Mouse (Mus musculus) heart, embryonic 13.5 days (tissue): ENCODE results near the gene Stat5b. TPM values are rescaled to one million over a fixed set of nuclear protein-coding genes. Genes with fewer than 3 reads are reported as not detected.
A peak's percentile ranks its signal among the peaks of the same experiment; 100 is the strongest.

Experiments used
- ATAC-seq: fragments of 200-750 bp; cut with Nextera tagmentation; 2 replicates; pipeline ENCODE4 v1.8.0; 2017; ENCODE audit warnings: moderate TSS enrichment; ENCODE audit not compliant: insufficient number of reproducible peaks, low FRiP score, low TSS enrichment; ENCODE audit errors: extremely low read depth
- H3K27ac ChIP-seq: fragments of 300-500 bp; sonication (generic); replicated peaks from 2 replicates; pipeline ENCODE4 v1.5.1; 2015; ENCODE audit warnings: moderate library complexity, mild to moderate bottlenecking, inconsistent platforms
- H3K27me3 ChIP-seq: fragments of 300-500 bp; sonication (generic); replicated peaks from 2 replicates; pipeline ENCODE4 v1.6.1; 2015; ENCODE audit warnings: mild to moderate bottlenecking, inconsistent platforms
- H3K36me3 ChIP-seq: fragments of 300-500 bp; sonication (generic); 2 replicates; pipeline ENCODE4 v1.6.1; 2015; ENCODE audit warnings: mild to moderate bottlenecking, inconsistent platforms
- H3K4me1 ChIP-seq: fragments of 300-500 bp; sonication (generic); 2 replicates; pipeline ENCODE4 v1.6.1; 2015; ENCODE audit warnings: inconsistent platforms
- H3K4me2 ChIP-seq: fragments of 300-500 bp; sonication (generic); 2 replicates; pipeline ENCODE4 v1.6.1; 2015; ENCODE audit warnings: inconsistent platforms, mild to moderate bottlenecking, moderate library complexity
- H3K4me3 ChIP-seq: fragments of 300-500 bp; sonication (generic); 2 replicates; pipeline ENCODE4 v1.5.1; 2015; ENCODE audit warnings: moderate library complexity, mild to moderate bottlenecking, inconsistent platforms
- H3K9ac ChIP-seq: fragments of 300-500 bp; sonication (generic); 2 replicates; pipeline ENCODE4 v1.6.1; 2015; ENCODE audit warnings: inconsistent platforms, mild to moderate bottlenecking, moderate library complexity
- H3K9me3 ChIP-seq: fragments of 300-500 bp; sonication (generic); 2 replicates; pipeline ENCODE4 v1.6.1; 2016; ENCODE audit warnings: inconsistent platforms
- WGBS: fragments of 180-500 bp; shearing (Covaris S2); methylation state at CpG from one replicate; pipeline ENCODE4 v1.1.7; 2015; ENCODE audit warnings: mixed read lengths; 5-methylcytosine and 5-hydroxymethylcytosine counted together
- polyA plus RNA-seq: library from polyadenylated mRNA; unstranded; fragments of >200 nt; fragmentation: Nextera tagmentation; extraction: Ambion mirVana; gene quantifications from 2 replicates; pipeline ENCODE4 v1.2.1, GENCODE M21; 2015

Stat5b gene
- polyA plus RNA-seq, 1 experiment from 2014 or later, result 27.0 TPM

DNA sequence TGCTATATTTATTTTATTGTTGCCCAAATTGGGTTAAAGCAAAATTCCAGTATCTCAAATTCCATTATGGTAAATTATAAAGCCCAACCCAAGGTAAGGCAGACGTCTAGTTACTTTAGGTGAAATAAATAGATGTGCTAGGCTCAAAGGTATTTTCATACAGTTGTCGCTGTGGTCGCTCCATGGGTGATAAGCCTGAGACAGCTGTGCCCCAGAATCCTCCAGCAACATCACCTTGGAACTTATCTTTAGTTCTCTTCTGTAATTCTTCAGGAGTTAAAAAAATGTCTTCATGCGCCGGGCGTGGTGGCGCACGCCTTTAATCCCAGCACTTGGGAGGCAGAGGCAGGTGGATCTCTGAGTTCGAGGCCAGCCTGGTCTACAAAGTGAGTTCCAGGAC, 11.6 kb downstream of the Stat5b start:
- no peak for ATAC-seq
- Histone ChIP-seq H3K9ac (no peak overlapping the region), H3K27me3 (no peaks in the 10 kb centered on the region), H3K27ac (no peak overlapping the region), H3K4me3 (no peak overlapping the region), H3K36me3 (peaks cover 8% of the 10 kb centered on the region), H3K4me1 (peaks cover 16% of the 10 kb centered on the region), H3K4me2 (no peak overlapping the region), H3K9me3 (peaks cover 3% of the 10 kb centered on the region; the same call in 1 of the 2 replicates)
- 90% methylated on average over 9 of the region's 9 CpGs for WGBS

DNA sequence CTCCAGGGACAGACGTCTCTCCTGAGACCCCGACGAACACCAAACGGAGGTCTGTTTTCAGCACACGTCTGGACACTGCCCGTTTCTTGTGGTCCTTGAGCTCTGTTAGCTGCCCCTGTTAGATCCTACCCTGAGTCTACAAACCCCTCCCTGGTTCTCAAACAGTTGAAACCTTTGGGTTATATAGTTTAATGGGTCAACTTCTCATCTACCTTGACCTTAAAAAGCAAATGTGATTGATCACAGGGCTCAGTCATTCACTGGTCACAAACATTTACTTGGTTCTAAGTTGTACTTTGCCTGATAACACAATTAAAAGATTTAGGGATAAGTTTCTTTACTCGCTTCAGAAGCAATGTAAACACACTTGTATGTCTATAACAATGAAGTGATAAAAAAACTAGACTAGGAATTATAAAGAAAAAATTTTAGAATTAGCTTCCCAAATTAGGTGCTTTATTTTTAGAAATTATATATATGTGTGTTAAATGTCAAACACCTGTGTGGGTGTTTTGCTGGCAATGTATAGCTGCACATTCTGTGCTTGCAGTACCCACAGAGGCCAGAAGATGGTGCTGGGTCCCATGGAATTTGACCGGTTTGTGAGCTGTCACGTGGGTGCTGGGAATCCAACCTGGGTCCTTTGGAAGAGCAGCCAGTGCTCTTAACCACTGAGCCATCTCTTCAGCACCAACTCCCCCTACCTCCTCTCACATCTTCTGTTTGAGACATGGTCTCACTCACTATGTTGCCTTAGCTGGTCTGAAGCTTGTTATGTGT, 13.4 kb downstream of the Stat5b start:
- no peak overlapping the region for H3K4me2 ChIP-seq
- no peak overlapping the region for H3K9ac ChIP-seq
- no peaks in the 10 kb centered on the region for H3K27me3 ChIP-seq
- WGBS, result 75% methylated on average over 9 of the region's 9 CpGs
- H3K9me3 ChIP-seq, result peaks cover 3% of the 10 kb centered on the region; the same call in 1 of the 2 replicates
- no peak overlapping the region for H3K4me3 ChIP-seq
- H3K27ac ChIP-seq, result no peak overlapping the region
- peaks cover 4% of the 10 kb centered on the region for H3K36me3 ChIP-seq
- no peak for ATAC-seq
- peaks cover 27% of the 10 kb centered on the region for H3K4me1 ChIP-seq

DNA sequence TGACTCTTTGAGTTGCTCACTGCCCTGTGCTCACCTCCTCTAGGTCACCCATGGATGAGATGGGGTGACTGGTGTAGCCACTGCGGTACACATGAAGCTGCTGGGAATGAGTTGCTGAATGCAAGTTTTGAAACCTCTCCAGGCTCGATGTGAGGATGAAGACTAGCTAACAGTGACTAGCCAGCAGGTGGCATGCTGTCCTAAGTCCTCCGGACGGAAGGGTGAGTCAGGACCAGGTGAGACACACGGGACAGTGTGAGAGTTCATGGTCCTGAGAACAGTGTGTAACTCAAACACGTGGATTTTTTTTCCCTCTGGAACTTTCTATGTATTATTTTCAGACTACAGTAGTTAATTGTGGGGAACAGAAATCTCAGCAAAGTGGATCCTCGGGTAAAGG, 17.1 kb downstream of the Stat5b start:
- H3K27ac ChIP-seq, result no peak overlapping the region
- H3K9me3 ChIP-seq, result peaks cover 3% of the 10 kb centered on the region; the same call in 1 of the 2 replicates
- H3K4me3 ChIP-seq, result no peak overlapping the region
- H3K4me2 ChIP-seq, result no peak overlapping the region
- ATAC-seq, result no peak
- 62% methylated on average over 7 of the region's 7 CpGs for WGBS
- H3K4me1 ChIP-seq, result peaks cover 44% of the 10 kb centered on the region
- H3K27me3 ChIP-seq, result no peaks in the 10 kb centered on the region
- H3K36me3 ChIP-seq, result peaks cover 4% of the 10 kb centered on the region
- no peak overlapping the region for H3K9ac ChIP-seq

DNA sequence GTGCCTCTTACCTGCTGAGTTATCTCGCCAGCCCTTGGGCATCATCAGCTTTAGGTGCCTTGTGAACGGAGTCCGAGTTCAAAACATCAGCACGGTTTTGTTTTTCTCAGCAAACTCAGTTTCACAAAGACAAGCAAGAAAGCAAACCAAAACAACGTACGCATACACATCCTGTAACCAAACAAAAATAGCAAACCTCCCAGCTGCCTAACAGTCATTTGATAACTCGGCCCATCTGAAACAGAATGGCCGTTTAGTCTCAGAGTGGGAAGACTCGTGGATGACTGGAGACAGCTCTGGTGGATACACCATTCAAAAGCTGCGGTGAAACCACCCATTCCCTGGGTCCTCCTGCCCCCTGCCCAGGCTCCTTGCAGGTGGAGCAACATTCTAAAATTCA, 19.1 kb downstream of the Stat5b start:
- no peak for ATAC-seq
- Histone ChIP-seq H3K27me3 (no peaks in the 10 kb centered on the region), H3K27ac (0 out of 2 replicates have a peak overlapping the region, but pooled peaks have one; percentile 1), H3K36me3 (no peaks in the 10 kb centered on the region), H3K4me2 (no peak overlapping the region), H3K9ac (no peak overlapping the region), H3K9me3 (no peaks in the 10 kb centered on the region), H3K4me1 (peaks cover 60% of the 10 kb centered on the region), H3K4me3 (no peak overlapping the region)
- 65% methylated on average over 10 of the region's 10 CpGs for WGBS

DNA sequence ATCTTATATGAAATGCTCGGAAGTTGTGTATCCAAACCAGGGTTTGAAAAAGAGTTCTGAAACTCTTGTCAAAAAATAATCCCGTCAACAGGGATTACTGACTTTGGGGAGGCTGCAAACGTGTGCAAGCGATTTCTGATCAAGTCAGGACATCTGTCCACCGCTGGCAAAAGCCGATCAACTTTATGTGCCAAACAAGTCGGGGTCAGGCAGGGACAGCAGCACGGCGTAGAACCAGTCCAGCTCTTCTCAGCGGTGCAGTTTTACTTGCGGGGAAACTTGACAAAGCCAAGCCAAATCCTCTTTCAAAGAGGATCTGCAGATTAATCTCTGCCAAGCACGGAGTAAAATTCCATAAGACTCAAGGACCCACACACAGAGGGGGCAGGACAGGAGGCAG, 20.8 kb downstream of the Stat5b start:
- ATAC-seq, result no peak
- 77% methylated on average over 12 of the region's 12 CpGs for WGBS

DNA sequence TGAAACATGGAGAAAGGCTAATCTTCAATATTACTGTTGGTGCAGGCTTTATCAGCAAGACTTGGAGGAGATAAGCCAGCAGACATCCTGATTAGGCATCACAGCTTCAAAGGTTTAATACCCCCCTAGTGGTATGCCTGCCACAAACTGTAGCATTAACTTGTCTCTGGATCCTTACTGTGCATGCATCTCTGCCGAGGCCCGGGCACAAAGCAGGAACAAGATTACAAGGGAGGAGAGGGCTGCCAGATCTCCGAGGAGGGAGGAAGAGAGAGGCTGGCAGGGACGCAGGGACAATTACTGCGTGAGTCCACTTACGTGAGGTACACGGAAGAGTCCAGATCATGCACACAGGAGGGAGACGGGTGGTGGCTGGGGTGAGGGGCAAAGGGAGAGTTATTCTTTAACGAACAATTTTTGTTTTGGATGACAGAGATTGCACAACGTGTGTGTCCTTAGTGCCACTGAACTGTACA, 21.8 kb downstream of the Stat5b start:
- peak overlapping the region; percentile 30 for H3K4me2 ChIP-seq
- no peak for ATAC-seq
- peak overlapping the region; percentile 51; the same call in 1 of the 2 replicates for H3K9ac ChIP-seq
- 31% methylated on average over 10 of the region's 10 CpGs for WGBS
- H3K4me1 ChIP-seq, result peaks cover 86% of the 10 kb centered on the region
- no peak overlapping the region for H3K4me3 ChIP-seq
- no peaks in the 10 kb centered on the region for H3K36me3 ChIP-seq
- H3K9me3 ChIP-seq, result no peaks in the 10 kb centered on the region
- H3K27ac ChIP-seq, result peak overlapping the region; percentile 59
- H3K27me3 ChIP-seq, result no peaks in the 10 kb centered on the region

More for the DNA sequence above, 20.8 kb downstream of the Stat5b start:
- H3K36me3 ChIP-seq, result no peaks in the 10 kb centered on the region
- H3K9me3 ChIP-seq, result no peaks in the 10 kb centered on the region
- no peak overlapping the region for H3K27ac ChIP-seq
- no peaks in the 10 kb centered on the region for H3K27me3 ChIP-seq
- H3K4me3 ChIP-seq, result no peak overlapping the region
- no peak overlapping the region for H3K9ac ChIP-seq
- H3K4me1 ChIP-seq, result peaks cover 77% of the 10 kb centered on the region
- no peak overlapping the region for H3K4me2 ChIP-seq

DNA sequence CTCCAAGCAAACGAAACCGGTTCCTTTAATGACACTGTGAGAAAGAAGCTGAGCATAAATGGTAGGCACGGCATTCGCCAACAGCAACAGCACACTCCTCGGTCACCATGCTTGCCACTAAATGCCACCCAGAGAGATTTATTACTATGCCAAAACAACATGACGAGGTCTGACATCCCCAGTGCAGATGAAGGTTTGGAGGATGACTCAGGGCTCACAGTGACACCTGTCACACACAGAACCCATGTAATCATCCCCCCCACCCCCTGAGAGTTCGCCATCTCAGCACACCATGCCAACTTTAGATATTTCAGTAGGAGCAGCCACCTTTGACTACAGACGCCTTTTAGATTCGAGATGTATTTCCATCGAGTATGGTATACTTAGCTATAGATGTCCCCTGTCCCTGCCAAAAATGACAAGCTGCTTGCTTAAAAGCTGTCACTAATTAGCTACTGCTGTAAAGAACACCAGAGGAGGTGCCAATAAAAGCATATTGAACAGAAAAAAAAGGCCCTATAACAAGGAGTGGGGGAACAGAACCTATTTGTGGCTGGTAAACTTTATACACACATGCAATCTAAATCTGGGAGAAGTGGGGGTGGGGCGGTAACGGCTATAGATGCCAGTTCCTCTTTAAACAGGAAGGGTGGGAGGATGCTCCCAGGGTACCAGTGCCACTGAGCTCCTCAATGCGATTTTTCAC, 24.2 kb downstream of the Stat5b start:
- H3K4me1 ChIP-seq, result peaks cover 92% of the 10 kb centered on the region

DNA sequence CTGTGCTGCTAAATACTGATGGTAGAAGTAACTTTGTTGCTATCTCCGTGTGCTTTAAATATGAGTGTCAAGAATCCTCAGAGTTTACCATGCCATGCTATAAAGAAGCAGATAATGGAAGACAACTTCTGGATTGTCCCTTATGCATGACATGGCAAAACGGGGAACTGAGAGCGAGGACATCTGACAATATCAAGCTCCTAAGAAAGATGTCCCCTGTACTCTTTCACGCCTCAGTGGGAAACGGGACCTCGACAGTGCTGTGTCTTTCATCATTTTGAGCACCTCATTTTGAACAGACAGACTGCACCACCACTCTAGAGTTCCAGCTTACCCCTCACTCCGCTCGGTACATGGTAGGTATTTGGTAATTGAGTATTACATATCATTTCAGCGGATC, 25.1 kb downstream of the Stat5b start:
- Histone ChIP-seq H3K9ac (no peak overlapping the region), H3K4me3 (no peak overlapping the region), H3K27me3 (no peaks in the 10 kb centered on the region), H3K36me3 (no peaks in the 10 kb centered on the region), H3K9me3 (no peaks in the 10 kb centered on the region), H3K4me2 (no peak overlapping the region), H3K27ac (peak overlapping the region; percentile 80), H3K4me1 (peaks cover 91% of the 10 kb centered on the region)
- WGBS, result 74% methylated on average over 9 of the region's 9 CpGs
- no peak for ATAC-seq

More for the DNA sequence above, 24.2 kb downstream of the Stat5b start:
- H3K9ac ChIP-seq, result no peak overlapping the region
- H3K27ac ChIP-seq, result no peak overlapping the region
- no peaks in the 10 kb centered on the region for H3K27me3 ChIP-seq
- no peaks in the 10 kb centered on the region for H3K9me3 ChIP-seq
- ATAC-seq, result no peak
- WGBS, result 81% methylated on average over 13 of the region's 13 CpGs
- no peak overlapping the region for H3K4me2 ChIP-seq
- H3K4me3 ChIP-seq, result no peak overlapping the region
- no peaks in the 10 kb centered on the region for H3K36me3 ChIP-seq

DNA sequence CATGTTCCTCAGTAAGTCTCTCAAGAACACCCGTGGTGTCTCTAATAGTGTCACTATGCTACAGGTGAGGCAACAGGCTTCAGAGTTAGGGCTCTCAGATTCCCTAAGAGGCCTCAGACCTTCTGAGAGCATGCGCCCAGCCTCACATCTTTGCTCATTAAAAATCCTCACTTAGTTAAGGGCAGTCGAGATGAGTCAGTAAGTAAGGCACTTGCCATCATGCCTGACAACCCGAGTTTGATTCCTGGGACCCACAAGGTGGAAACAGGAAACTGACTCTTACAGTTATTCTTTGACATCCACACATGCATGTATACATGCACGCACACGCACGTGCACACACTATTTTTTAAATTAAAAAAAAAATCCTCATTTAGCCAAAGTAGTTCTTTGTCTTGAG, 26.0 kb downstream of the Stat5b start:
- ATAC-seq, result no peak
- Histone ChIP-seq H3K4me2 (peak overlapping the region; percentile 10), H3K27ac (peak overlapping the region; percentile 80), H3K9ac (peak overlapping the region; percentile 48; the same call in 1 of the 2 replicates), H3K36me3 (no peaks in the 10 kb centered on the region), H3K4me3 (no peak overlapping the region), H3K9me3 (no peaks in the 10 kb centered on the region), H3K4me1 (peaks cover 94% of the 10 kb centered on the region), H3K27me3 (no peaks in the 10 kb centered on the region)
- 67% methylated on average over 7 of the region's 7 CpGs for WGBS

DNA sequence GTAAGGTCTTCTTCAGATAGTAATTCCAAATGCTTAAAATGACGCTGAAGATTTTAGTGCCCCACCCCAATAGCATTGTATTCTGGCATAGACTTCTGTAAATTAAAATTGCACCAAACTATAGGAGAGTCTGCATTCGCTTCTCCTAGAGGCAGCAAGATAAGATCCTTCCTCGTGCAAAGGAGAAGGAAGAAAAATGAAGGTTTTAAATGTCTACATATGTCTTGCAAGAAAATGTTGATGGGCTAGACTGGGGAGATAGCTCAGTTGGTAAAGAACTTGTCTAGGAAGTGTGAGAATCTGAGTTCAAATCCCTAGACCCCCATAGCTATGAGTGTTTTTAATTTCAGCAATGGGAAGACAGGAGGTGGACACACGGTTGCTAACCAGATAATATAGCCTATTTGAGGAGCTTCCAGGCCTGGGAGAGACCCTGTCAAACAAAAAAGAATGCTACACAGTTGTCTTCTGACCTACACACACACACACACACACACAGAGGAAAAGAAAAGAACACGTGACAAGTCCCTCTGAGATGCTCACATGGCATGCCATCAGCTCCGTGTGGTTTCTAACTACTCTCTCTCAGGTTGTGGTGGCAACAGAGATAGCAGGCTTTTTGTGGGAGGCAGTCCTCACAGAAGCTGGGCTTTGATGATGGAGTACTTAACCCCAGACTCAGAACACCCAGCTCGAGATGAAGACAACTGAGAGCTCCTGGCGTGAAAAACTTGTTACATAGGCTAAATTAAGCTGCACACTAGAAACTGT, 26.8 kb downstream of the Stat5b start:
- Histone ChIP-seq H3K27me3 (no peaks in the 10 kb centered on the region), H3K36me3 (no peaks in the 10 kb centered on the region), H3K9ac (no peak overlapping the region), H3K4me2 (peak overlapping the region; percentile 10; the same call in 1 of the 2 replicates), H3K27ac (peak overlapping the region; percentile 80), H3K4me3 (no peak overlapping the region), H3K9me3 (no peaks in the 10 kb centered on the region), H3K4me1 (peaks cover 93% of the 10 kb centered on the region)
- ATAC-seq, result no peak
- 50% methylated on average over 8 of the region's 8 CpGs for WGBS

DNA sequence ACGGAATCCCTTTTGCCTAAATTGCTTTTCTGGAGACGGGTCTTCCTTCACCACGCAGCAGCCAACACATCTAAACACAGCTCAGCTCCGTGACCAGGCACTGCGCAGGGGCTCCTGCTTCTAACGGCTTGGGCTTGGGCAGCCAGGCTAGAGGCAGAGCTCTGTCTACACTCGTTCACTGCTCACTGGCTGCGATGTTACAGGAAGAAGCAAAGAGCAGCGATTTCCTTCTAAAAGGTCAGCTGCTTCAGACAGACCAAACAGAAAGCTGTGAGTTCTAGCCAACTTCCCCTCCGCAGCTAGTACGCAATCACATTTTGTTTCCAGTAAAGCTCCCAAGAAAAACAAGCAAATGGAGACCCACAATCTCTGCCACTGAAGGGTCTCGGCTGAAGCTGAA, 28.2 kb downstream of the Stat5b start:
- Histone ChIP-seq H3K36me3 (no peaks in the 10 kb centered on the region), H3K4me1 (peaks cover 92% of the 10 kb centered on the region), H3K4me2 (peak overlapping the region; percentile 54), H3K9ac (peak overlapping the region; percentile 54; the same call in 1 of the 2 replicates), H3K4me3 (peak overlapping the region; percentile 23), H3K27me3 (no peaks in the 10 kb centered on the region), H3K9me3 (no peaks in the 10 kb centered on the region), H3K27ac (peak overlapping the region; percentile 80)
- WGBS, result 52% methylated on average over 12 of the region's 12 CpGs
- no peak for ATAC-seq
